Mouse (Mus musculus): Measurements from ENCODE around the gene Ncor2. TPM values are rescaled to one million over a fixed set of nuclear protein-coding genes. Genes with fewer than 3 reads are reported as not detected.
"Not testable (repeated sequence)": the region's sequence is repeated elsewhere in the genome, so short reads cannot be mapped to it uniquely, and the experiment has no call there.

Ncor2 gene
- polyA plus RNA-seq, 1 experiment from 2014 or later: 19.9 TPM

DNA sequence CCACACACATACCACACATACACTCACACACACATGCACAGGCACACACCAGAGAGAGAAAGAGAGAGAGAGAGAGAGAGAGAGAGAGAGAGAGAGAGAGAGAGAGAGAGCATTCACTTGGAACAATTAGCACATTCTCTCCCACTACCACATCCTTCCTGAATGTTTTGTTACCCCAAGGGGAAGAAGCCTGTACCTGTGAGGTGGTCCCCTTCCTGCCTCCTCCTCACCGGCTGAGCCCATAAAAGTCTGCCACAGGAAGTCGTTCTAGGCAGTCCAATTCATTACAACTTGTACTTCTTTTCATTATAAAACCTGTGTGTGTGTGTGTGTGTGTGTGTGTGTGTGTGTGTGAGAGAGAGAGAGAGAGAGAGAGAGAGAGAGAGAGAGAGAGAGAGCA, 18.3 kb upstream of the Ncor2 start:
- not testable (repeated sequence) for H3K36me3 ChIP-seq (ENCODE audit: control insufficient read depth, insufficient read depth, low read length); H3K9ac ChIP-seq (ENCODE audit: low read depth, low read length); ATAC-seq; H3K4me2 ChIP-seq (ENCODE audit: low read length); H3K4me1 ChIP-seq (ENCODE audit: control insufficient read depth, insufficient read depth, low read length); H3K27ac ChIP-seq (ENCODE audit: low read length); H3K27me3 ChIP-seq (ENCODE audit: control insufficient read depth, insufficient read depth, low read depth, low read length); H3K9me3 ChIP-seq (replicated peaks; ENCODE audit: control insufficient read depth, low read length, poor library complexity, severe bottlenecking); H3K4me3 ChIP-seq (ENCODE audit: low read depth, low read length)
- WGBS: 82% methylated on average over 2 of the region's 2 CpGs

DNA sequence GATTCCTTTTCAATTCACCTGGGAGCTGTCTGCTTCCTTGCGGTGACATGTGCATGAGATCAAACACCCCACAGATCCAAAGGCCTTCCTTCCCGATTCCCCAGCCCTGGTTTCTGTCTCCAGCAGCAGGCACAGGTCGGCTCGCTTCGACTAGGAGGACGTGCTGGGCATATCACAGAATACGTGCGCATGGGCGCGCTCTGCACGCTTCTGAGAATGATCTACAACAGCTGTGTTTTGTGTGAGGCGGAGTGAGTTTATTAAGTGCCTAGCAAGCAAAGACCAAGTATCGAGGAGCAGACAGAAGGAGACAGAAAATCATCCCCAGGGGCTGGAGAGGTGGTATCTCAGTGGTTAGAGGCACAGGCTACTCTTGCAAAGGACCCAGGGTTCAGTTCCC, 17.0 kb upstream of the Ncor2 start:
- ATAC-seq: no peak
- Histone ChIP-seq H3K4me2 (ENCODE audit: low read length) (no peak overlapping the region), H3K27me3 (ENCODE audit: control insufficient read depth, insufficient read depth, low read depth, low read length) (no peaks in the 10 kb centered on the region), H3K4me1 (ENCODE audit: control insufficient read depth, insufficient read depth, low read length) (no peaks in the 10 kb centered on the region; the same call in 1 of the 2 replicates), H3K36me3 (ENCODE audit: control insufficient read depth, insufficient read depth, low read length) (no peaks in the 10 kb centered on the region), H3K4me3 (ENCODE audit: low read depth, low read length) (no peak overlapping the region), H3K9ac (ENCODE audit: low read depth, low read length) (no peak overlapping the region), H3K27ac (ENCODE audit: low read length) (0 out of 2 replicates have a peak overlapping the region, but pooled peaks have one; percentile 5), H3K9me3 (replicated peaks; ENCODE audit: control insufficient read depth, low read length, poor library complexity, severe bottlenecking) (no peaks in the 10 kb centered on the region)
- WGBS: 80% methylated on average over 13 of the region's 13 CpGs

DNA sequence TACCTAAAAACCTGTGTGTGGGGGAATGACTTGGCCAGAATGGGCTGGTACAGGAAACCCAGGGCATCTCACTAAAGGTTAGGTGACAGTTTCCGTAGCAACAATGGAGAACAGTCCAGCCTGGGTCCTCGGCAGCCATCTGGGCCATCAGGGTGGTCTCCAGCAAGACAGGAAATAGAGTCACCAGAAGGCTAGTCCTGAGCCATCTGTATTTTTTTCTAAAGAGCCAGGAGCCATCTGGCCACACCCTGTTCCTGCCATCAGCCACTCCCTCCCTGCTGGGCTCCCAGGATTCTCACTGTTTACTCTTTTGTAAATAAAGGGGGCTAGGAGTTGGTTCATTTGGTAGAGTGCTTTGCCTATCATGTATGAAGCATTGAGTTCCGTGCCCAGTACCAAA, 16.1 kb upstream of the Ncor2 start:
- H3K27ac ChIP-seq (ENCODE audit: low read length): no peak overlapping the region
- ATAC-seq: no peak
- no peaks in the 10 kb centered on the region; the same call in 1 of the 2 replicates for H3K4me1 ChIP-seq (ENCODE audit: control insufficient read depth, insufficient read depth, low read length)

DNA sequence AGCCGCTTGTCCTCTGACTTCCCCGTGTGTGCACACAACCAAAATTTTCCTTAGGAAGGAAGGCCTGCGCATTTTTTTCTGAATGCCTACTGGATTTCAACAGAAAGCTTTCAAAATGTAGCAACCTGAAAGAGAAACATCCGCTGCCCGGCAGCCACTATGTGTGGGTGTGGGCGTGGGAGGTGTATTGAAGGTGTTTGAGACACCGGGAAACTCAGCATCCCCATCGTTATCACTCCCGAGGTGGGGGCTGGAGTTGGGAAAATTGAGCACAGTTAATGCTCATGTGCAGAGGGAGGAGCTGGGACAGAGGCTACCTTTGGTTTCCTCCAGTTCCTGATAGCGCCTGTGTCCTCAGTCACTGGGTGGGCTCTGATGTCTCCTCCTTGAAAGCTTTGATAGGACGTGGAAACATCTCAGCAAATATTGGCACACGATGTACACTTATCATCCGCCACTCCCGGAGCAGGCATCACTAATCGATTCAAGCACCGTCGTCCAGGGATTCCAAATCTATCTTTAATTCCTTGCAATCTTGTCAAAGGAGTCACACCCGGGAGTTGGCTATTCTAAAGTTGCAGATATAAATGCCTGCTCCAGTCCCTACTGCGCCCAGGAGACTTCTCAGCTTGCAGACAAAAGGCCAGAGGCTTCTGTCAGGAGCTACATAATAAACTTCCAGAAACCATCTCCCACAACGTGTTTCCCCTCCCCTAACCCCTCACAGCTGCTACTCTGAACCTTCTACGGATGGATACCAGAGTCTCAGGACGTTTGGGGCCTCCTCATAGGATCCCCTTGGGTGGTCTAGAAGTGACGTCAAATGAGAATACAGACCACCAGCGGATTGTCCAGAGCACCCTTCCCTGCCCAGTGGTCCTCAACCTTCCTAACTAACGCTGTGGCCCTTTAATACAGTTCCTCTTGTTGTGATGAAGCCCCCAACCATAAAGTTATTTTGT, 14.7 kb upstream of the Ncor2 start:
- H3K27me3 ChIP-seq (ENCODE audit: control insufficient read depth, insufficient read depth, low read depth, low read length): no peaks in the 10 kb centered on the region
- H3K4me2 ChIP-seq (ENCODE audit: low read length): no peak overlapping the region
- no peak overlapping the region for H3K9ac ChIP-seq (ENCODE audit: low read depth, low read length)
- no peak overlapping the region for H3K27ac ChIP-seq (ENCODE audit: low read length)
- H3K4me3 ChIP-seq (ENCODE audit: low read depth, low read length): no peak overlapping the region
- WGBS: 66% methylated on average over 25 of the region's 25 CpGs
- ATAC-seq: no peak
- H3K36me3 ChIP-seq (ENCODE audit: control insufficient read depth, insufficient read depth, low read length): no peaks in the 10 kb centered on the region
- no peaks in the 10 kb centered on the region for H3K9me3 ChIP-seq (replicated peaks; ENCODE audit: control insufficient read depth, low read length, poor library complexity, severe bottlenecking)
- H3K4me1 ChIP-seq (ENCODE audit: control insufficient read depth, insufficient read depth, low read length): peaks cover 3% of the 10 kb centered on the region; the same call in 1 of the 2 replicates

More for the DNA sequence above, 16.1 kb upstream of the Ncor2 start:
- Histone ChIP-seq H3K4me3 (ENCODE audit: low read depth, low read length) (no peak overlapping the region), H3K36me3 (ENCODE audit: control insufficient read depth, insufficient read depth, low read length) (no peaks in the 10 kb centered on the region), H3K4me2 (ENCODE audit: low read length) (no peak overlapping the region), H3K9me3 (replicated peaks; ENCODE audit: control insufficient read depth, low read length, poor library complexity, severe bottlenecking) (no peaks in the 10 kb centered on the region), H3K27me3 (ENCODE audit: control insufficient read depth, insufficient read depth, low read depth, low read length) (no peaks in the 10 kb centered on the region), H3K9ac (ENCODE audit: low read depth, low read length) (no peak overlapping the region)
- 56% methylated on average over 3 of the region's 3 CpGs for WGBS

DNA sequence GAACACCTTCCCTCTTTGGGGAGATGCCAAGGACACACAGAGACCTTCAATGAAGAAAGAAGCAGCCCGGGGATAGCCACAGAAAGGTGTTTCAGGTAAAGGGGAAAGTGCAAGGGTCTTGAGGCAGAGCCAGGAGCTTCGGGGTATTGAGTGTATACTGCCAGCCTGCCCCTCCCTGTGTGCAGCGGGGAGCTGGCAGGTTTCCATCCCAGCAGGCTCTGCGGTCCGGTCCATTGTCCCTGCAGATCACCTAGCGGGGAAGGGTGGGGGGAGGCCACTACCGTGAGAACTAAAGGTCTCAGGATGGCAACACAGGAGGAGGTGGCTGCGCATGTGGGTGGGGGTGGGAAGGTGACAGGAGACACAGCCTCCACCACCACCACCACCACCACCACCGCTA, 12.6 kb upstream of the Ncor2 start:
- peaks cover 4% of the 10 kb centered on the region; the same call in 1 of the 2 replicates for H3K4me1 ChIP-seq (ENCODE audit: control insufficient read depth, insufficient read depth, low read length)
- ATAC-seq: no peak
- no peaks in the 10 kb centered on the region for H3K36me3 ChIP-seq (ENCODE audit: control insufficient read depth, insufficient read depth, low read length)
- H3K27ac ChIP-seq (ENCODE audit: low read length): no peak overlapping the region
- H3K4me3 ChIP-seq (ENCODE audit: low read depth, low read length): no peak overlapping the region
- no peaks in the 10 kb centered on the region for H3K9me3 ChIP-seq (replicated peaks; ENCODE audit: control insufficient read depth, low read length, poor library complexity, severe bottlenecking)
- H3K27me3 ChIP-seq (ENCODE audit: control insufficient read depth, insufficient read depth, low read depth, low read length): no peaks in the 10 kb centered on the region
- 37% methylated on average over 9 of the region's 9 CpGs for WGBS
- H3K4me2 ChIP-seq (ENCODE audit: low read length): no peak overlapping the region
- H3K9ac ChIP-seq (ENCODE audit: low read depth, low read length): no peak overlapping the region

DNA sequence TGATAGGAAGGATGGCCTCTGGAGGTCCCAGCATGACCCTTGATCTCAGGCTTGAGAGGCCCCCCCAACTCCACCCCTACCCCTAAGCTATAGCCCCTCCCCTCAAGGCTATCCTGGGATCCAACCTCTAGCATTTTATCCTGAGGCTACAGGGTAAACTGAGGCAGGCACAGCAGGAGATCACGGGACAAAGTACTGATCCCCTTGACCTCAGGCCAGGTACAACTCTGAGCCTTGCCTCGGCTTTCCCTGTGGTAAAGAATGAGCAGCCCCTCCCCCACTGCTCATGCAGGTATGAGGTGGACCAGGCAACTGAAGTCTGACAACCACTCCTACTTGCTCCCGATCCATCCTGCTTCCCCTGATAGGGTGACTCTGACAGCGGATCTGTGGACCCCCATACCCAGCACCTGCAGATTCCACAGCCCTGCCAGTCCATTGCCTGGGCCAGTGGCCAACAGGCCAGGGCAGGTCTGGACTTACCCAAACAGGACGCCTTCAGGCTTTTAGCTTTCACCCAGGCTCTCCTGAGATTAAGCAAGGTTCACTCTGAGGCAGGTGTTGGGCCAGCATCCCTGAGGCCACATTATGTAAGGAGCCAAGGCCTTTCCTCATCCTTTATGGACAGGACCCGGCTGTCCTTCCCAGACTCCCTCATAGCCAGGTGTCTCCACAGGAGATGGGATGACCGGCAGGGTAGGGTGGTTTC, 11.2 kb upstream of the Ncor2 start:
- H3K36me3 ChIP-seq (ENCODE audit: control insufficient read depth, insufficient read depth, low read length): no peaks in the 10 kb centered on the region
- H3K9ac ChIP-seq (ENCODE audit: low read depth, low read length): no peak overlapping the region
- peaks cover 4% of the 10 kb centered on the region; the same call in 1 of the 2 replicates for H3K4me1 ChIP-seq (ENCODE audit: control insufficient read depth, insufficient read depth, low read length)
- ATAC-seq: no peak
- H3K4me3 ChIP-seq (ENCODE audit: low read depth, low read length): no peak overlapping the region
- no peak overlapping the region for H3K4me2 ChIP-seq (ENCODE audit: low read length)
- no peaks in the 10 kb centered on the region for H3K9me3 ChIP-seq (replicated peaks; ENCODE audit: control insufficient read depth, low read length, poor library complexity, severe bottlenecking)
- 78% methylated on average over 7 of the region's 7 CpGs for WGBS
- H3K27ac ChIP-seq (ENCODE audit: low read length): no peak overlapping the region
- H3K27me3 ChIP-seq (ENCODE audit: control insufficient read depth, insufficient read depth, low read depth, low read length): no peaks in the 10 kb centered on the region

DNA sequence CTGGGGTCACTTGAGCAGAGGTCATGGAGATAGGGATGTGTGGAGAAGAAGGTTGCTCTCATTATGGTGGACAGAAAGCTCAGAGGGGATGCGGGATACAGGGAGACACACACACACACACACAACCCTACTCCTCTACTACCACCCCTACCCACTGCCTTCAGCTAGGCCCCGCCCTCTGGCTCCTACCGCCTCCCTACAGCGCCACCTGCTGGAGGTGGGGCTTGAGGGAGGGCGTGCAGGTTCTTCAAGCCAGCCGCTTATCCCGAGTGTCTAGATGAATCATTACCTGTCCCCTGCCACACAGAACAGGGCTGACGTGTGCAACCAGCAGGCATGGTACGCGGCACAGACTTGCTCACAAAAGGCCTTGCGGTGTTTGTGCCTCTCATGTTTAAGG, 10.6 kb upstream of the Ncor2 start:
- Histone ChIP-seq H3K9ac (ENCODE audit: low read depth, low read length) (no peak overlapping the region), H3K36me3 (ENCODE audit: control insufficient read depth, insufficient read depth, low read length) (no peaks in the 10 kb centered on the region), H3K4me1 (ENCODE audit: control insufficient read depth, insufficient read depth, low read length) (peaks cover 4% of the 10 kb centered on the region; the same call in 1 of the 2 replicates), H3K27me3 (ENCODE audit: control insufficient read depth, insufficient read depth, low read depth, low read length) (no peaks in the 10 kb centered on the region), H3K27ac (ENCODE audit: low read length) (no peak overlapping the region), H3K9me3 (replicated peaks; ENCODE audit: control insufficient read depth, low read length, poor library complexity, severe bottlenecking) (no peaks in the 10 kb centered on the region), H3K4me3 (ENCODE audit: low read depth, low read length) (no peak overlapping the region), H3K4me2 (ENCODE audit: low read length) (no peak overlapping the region)
- no peak for ATAC-seq
- 48% methylated on average over 11 of the region's 11 CpGs for WGBS

DNA sequence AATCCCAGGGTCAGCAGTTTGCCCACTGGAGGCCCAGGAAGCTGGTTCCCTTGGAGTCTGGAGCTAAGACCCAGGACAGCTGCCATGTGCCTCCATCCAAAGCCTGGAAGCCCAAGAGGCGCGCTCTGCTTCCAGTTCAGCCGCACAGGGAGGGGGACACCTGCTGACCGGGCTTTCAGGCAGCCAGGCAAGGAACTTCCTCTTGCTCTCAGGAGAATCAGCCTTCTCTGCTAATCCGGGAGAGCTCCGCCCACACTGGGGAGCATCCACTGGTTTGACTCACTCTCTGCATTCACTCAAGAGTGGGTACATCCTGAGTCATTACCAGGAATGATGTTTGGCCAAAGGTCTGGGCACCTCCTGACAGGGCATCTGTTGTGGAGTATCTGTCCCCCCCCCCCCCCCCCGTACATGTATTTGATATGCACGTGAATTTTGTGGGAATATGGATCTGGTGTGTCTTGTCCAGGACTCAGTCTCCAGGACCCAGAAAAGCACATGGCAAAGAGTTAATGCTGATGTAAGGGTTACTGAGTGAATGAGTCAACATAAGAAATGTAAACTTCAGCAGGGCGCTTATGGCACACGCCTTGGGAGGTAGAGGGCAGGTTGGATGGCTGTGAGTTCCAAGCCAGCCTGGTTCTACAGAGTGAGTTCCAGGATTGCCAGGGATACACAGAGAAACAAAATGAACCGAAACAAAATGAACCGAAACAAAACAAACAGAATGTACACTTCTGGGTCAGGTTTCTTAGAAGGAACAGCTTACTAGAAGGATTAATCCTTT, 10.0 kb upstream of the Ncor2 start:
- ATAC-seq: no peak
- H3K27me3 ChIP-seq (ENCODE audit: control insufficient read depth, insufficient read depth, low read depth, low read length): no peaks in the 10 kb centered on the region
- H3K36me3 ChIP-seq (ENCODE audit: control insufficient read depth, insufficient read depth, low read length): no peaks in the 10 kb centered on the region
- 0 out of 2 replicates have a peak overlapping the region, but pooled peaks have one; percentile 16 for H3K9ac ChIP-seq (ENCODE audit: low read depth, low read length)
- H3K4me1 ChIP-seq (ENCODE audit: control insufficient read depth, insufficient read depth, low read length): peaks cover 4% of the 10 kb centered on the region; the same call in 1 of the 2 replicates
- 25% methylated on average over 12 of the region's 12 CpGs for WGBS
- H3K9me3 ChIP-seq (replicated peaks; ENCODE audit: control insufficient read depth, low read length, poor library complexity, severe bottlenecking): no peaks in the 10 kb centered on the region
- H3K4me3 ChIP-seq (ENCODE audit: low read depth, low read length): no peak overlapping the region
- peak overlapping the region; percentile 11; the same call in 1 of the 2 replicates for H3K4me2 ChIP-seq (ENCODE audit: low read length)
- H3K27ac ChIP-seq (ENCODE audit: low read length): no peak overlapping the region
